Mouse (Mus musculus) adrenal gland, adult (tissue): ENCODE data around the gene Ppara.
A peak's percentile ranks its signal among the peaks of the same experiment; 100 is the strongest.

Experiments
- DNase-seq, 2 experiments: peaks; one replicate each; pipeline ENCODE4 v3.0.0; 2022 to 2023; ENCODE audit warnings: low spot score in 1 of 2; ENCODE audit not compliant: inconsistent age in 2 of 2

The Ppara gene

GRCm38 (mm10) chr15:85724271-85725165 is 10.3 kb upstream of the Ppara start:
- DNase-seq, result peak; percentile 82 to 95

DNA sequence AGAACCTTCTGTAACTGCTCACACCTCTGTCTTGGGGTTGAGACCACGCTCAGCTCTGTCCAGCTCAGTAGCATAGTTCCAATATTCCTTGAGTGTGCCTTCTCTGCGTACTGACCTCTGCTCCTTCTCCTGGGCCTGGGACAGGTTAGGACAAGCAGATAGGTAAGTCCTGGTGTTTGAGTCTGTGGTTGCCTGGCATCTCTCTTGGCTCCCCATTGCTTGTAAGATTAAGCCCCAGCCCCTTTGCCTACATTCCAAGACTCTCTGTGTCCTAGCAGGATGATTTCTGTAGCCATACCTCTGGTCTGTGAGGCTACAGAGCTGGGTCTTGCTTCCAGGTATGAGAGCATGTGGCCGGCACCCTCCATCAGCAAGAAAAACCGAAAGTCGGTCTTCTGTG is 6.6 kb upstream of the Ppara start:
- DNase-seq, result no peak

- DNase-seq, result no peak
Measured at GRCm38 (mm10) chr15:85729256-85729655, 5.5 kb upstream of the Ppara start.

- no peak for DNase-seq
Measured at GRCm38 (mm10) chr15:85730027-85730426, 4.8 kb upstream of the Ppara start.

- no peak for DNase-seq
Measured at GRCm38 (mm10) chr15:85731885-85732603, 2.7 kb upstream of the Ppara start.

DNA sequence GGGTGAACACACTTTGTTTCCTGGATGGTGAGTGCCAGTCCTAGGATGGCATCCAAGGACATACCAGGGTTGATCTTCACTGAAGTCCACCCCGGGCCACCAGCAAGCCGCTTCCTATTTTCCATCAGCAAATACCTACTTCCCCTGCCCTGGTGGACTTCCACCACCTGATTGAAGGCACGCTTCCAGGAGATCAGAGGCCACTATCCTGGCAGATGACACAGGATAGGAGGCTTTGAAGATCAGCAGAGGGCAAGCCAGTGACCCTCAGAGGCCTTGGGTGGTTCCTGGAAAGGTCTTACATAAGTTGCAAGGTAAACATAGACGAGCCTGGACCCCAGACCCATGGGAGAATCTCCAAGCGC is 2.2 kb upstream of the Ppara start:
- no peak for DNase-seq

DNA sequence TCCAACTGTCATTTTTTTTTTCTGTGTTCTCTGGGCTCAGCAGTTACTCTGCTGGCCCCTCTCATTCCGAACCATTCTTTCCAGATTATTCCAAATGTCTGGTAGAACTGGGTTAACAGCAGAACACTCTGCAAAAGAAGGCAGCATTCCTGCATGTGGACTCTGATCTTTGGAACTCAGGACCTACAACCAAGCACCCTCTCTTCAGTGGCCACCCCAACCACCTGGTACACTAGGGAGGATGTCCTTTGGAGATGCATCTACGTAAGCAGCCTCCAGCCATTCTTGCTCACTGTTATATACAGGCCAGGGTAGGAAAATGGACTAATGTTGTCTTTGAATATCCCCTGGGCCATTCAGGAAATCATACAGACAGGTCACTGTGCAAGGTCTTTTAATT is 1.1 kb upstream of the Ppara start:
- DNase-seq, result no peak

GRCm38 (mm10) chr15:85734148-85734547 is 635 bp upstream of the Ppara start:
- no peak for DNase-seq

DNA sequence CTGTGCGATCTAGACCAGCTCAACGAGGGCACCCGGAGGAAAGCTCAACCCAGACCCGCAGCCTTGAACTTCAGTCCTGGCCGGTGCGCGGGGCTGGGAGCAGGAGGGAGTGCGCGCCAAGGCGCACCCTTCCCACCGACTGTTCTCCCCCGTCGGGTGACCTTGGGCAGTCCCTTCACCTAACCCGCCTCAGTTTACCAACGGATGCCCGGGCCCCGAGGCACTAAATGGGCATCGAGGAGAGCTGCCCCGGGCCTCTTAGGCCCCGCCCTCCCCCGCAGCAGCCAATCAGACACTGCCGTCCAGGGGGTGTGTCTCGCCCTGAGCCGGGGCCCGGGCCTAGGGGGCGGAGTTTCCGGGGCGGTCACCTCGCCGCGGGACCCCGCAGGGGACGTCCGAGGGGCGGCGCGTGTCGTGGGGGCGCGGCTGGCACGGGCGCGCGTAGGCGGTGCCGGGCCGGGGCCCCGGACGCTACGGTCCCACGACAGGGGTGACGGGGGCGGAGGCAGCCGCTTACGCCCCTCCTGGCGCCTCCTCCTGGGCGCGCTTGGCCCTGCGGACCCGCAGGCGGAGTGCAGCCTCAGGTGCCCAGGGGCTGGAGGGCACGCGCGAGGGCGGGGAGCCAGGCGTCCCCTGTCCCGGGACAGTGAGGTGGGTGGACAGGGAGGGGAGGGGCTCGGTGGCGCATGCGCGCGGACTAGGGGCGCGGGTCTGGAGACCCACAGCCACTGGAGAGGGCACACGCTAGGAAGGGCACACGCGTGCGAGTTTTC is 466 bp downstream of the Ppara start:
- DNase-seq, result peak; percentile 98 to 99

DNA sequence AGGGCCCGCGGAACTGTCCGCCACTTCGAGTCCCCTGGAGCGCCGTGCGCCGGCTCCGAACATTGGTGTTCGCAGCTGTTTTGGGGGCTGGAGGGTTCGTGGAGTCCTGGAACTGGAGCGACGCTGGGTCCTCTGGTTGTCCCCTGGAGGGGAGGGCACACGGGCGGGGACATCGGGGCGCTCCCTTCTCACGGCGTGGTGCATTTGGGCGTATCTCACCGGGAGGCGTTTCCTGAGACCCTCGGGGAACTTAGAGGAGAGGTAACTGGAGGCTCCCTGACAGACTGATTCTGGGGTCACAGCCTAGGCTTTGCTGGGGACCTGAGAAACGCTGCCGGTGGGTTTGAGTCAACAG is 1.0 kb downstream of the Ppara start:
- no peak for DNase-seq

GRCm38 (mm10) chr15:85736506-85736905 is 1.7 kb downstream of the Ppara start:
- peak in 1 of 2 experiments; percentile 67 for DNase-seq

DNA sequence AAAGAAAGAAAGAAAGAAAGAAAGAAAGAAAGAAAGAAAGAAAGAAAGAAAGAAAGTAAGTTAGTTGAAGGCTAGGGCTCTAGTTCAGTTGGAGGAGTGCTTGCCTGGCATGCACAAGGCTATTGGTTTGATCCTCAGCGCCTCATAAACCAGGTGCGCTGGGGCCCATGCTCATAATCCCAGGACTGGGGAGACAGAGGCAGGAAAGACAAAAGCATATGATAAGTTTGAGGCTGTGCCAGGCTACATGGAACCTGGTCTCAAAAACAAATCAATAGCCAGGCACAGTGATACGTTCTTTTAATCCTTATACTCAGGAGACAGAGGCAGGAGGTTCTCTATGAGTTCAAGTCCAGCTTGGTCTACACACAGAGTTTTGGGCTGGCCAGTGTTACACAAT is 3.6 kb downstream of the Ppara start:
- no peak for DNase-seq

DNA sequence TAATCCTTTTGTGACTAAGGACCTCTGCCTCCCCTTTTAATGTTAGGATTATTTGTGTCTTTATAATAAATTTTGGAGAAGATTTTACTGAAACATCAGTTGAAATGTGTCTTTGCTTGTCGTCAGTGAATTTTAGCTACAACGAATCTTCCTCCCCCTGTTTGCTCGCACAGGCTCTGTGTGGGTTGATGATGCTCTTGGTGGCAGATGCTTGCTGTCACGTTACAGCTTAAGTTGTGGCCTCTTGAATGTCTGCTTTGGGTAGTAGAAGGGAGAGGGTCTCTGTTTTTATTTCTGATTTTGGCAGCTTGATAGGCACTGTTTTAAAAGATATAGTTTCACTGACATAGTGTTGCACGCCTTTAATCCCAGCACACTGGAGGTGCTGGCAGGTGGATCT is 4.2 kb downstream of the Ppara start:
- no peak for DNase-seq

DNA sequence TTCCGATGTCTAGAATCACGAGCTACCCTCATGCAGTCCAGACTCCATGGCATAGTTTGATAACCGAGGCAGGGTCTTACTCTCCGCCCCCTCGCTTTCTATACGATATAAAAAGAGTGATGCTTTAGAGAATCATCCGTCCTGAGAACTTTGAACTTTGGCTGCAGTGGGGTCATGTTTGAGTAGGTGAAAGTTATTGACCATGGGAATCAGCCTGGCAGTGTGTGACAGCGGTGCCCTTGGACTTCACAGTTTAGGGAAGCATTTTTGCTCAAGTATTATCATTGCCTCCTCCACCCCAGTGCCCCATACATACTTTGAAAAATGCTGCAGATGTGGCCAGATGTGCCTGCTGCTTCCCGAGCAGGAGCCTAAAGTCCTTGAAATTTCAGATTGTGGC is 7.8 kb downstream of the Ppara start:
- DNase-seq, result no peak

- DNase-seq, result no peak
Measured at GRCm38 (mm10) chr15:85743946-85744345, 9.2 kb downstream of the Ppara start.

GRCm38 (mm10) chr15:85746178-85746577 is 11.4 kb downstream of the Ppara start:
- no peak for DNase-seq

DNA sequence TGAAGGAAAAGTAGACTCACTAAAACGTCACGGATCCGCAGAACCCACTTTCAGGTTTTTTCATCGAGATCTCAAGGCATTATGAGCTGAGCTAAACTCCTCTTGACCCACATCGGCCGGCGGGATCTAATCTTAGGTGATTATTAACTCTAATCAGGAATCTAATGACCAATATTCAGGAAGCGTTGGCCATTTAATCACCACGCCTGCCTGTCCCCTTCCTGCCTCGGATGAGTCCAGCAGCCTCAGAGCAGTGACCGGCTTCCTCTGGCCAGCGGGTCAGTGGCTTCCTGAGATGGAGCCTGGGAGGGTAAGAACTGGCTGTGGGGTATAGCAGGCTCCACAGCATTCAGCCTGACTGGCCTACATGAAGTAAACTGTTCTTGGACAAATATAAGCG is 11.9 kb downstream of the Ppara start:
- no peak for DNase-seq

DNA sequence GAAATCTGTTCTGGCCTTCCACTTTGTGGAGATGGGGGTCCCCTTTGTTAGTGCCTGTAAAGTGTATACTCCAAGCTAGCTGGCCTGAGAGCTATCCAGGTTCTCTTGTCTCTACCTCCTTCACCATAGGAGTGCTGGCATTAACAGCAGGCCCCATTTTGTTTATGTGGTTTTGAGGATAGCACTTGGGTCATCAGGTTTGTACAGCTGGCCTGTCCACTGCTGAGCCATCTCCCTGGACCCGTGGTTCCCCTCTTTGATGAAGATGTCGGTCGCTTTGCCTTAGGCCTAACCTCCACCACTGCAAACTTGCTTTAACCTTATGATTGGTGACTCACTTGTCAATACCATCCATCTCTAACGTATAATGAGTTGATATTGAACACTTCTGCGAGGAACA is 13.2 kb downstream of the Ppara start:
- DNase-seq, result no peak

DNA sequence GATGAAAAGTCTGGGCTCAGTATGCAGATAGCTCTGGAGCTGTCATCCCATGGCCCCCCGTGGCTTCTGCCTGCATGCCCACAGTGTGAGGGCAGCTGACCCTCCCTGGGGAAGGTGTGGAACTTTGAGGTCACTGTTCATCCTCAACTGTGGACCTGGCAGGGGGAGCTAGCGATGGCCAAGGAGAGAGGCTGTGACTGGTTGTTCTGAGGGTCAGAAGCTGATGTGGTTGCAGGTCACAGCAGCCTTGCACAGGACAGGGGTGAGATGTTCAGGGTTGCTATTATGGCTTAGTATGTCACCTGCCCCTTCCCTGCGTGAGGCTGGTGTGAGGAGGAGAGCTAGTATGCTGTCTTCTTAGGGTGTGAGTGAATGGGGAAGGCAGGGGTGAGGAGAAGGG is 13.7 kb downstream of the Ppara start:
- no peak for DNase-seq

DNA sequence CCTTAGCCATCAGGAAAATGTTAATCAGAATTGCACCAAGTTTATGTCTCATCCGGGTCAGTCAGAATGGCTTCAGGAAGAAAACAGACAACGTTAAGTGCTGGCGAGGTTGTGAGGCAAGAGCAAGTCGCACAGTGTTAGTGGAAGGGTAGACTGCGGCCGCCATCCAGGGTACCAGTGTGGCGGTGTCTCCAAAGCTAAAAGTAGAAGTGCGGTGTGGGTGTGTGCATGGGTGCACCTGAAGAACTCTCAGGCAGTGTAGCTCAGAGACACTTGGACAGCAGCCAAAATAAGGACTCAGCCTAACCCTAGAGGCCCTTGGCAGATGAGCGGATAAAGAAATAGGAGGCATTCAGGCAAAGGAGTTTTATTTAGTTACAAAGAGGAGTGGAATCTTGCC is 14.4 kb downstream of the Ppara start:
- DNase-seq, result no peak

DNA sequence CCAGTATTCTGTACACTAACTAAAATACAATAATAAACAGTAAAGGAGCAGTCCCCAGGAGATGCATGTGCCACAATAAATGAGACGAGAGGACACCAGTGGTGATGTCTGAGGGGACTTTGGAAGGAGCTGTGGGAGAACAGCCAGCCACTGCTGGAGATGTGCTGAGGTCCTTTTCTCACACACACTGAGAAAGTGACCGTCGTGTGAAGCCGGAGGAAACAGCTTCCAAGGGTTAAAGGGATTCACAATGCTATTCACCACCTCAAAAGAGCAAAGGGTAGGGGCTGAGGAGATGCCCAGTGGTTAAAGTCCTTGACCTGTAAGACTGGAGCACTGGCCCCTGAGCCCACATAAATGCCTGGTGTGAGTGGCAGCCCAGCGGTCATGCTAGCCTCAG is 15.3 kb downstream of the Ppara start:
- no peak for DNase-seq

- no peak for DNase-seq
Measured at GRCm38 (mm10) chr15:85752655-85753054, 17.9 kb downstream of the Ppara start.
